Mouse (Mus musculus): ENCODE data around the gene Mob3b.

DNA sequence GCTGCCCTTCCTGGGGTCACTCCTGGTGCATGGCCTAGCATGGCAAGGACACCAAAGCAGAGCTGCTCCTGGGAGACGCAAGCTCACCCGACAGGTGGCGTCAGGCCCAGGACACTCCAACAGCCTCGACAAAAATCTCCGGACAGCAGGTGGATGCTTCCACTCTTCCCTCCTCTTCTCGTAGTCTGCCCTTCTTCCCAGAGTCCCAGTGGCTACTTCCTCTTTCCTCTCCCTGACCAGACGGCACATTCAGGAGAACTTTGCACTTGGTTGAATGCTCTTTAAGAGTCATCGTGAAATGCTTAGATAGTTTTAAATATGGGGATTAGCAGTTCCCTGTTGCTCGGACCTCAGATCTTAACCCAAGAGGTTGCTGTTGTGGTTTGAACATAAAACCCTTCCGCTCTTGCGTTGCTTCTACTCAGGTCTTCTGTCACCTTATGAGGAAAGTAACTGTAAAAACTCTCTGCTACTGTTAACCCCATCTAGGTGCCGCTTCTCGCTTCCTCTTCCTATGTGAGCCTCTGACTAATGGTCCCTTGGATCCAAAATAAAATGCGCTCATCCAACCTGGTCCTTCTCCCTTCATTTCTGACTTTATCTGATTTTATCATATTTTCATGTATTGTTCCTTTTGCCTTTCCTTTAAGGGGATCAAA, 52.0 kb downstream of the Mob3b start:
- TF ChIP-seq POLR2AphosphoS2 (IDR thresholded peaks at IDR 0.05; ENCODE audit: insufficient read length, low read depth) (no peak), CEBPB (IDR thresholded peaks at IDR 0.05; ENCODE audit: insufficient read depth, poor library complexity, severe bottlenecking) (no peak), POLR2A (IDR thresholded peaks at IDR 0.05; ENCODE audit: insufficient read length, low read depth) (no peak), USF1 (IDR thresholded peaks at IDR 0.05; ENCODE audit: low read depth) (no peak), TCF12 (IDR thresholded peaks at IDR 0.05; ENCODE audit: insufficient read depth, poor library complexity, severe bottlenecking) (no peak), E2F4 (IDR thresholded peaks at IDR 0.05; ENCODE audit: insufficient read depth) (no peak), REST (IDR thresholded peaks at IDR 0.05; ENCODE audit: insufficient read depth, insufficient read length) (no peak), MYOG (IDR thresholded peaks at IDR 0.05; ENCODE audit: control insufficient read depth in 1 of 3, insufficient read depth in 1 of 3, insufficient read length in 2 of 3, low read depth in 2 of 3) (no peak), TCF3 (IDR thresholded peaks at IDR 0.05; ENCODE audit: insufficient read length, low read depth) (no peak), MAX (IDR thresholded peaks at IDR 0.05; ENCODE audit: low read depth) (no peak)

Data from myocyte (in vitro differentiated cells).